Mouse (Mus musculus) heart, postnatal 36 days (tissue): ENCODE data around the gene Ankrd23. TPM values are rescaled to one million over a fixed set of nuclear protein-coding genes. Genes with fewer than 3 reads are reported as not detected.
"Not testable (repeated sequence)": the region's sequence is repeated elsewhere in the genome, so short reads cannot be mapped to it uniquely, and the experiment has no call there.

ENCODE experiments used
- DNase-seq, 2 experiments: peaks; one replicate each; pipeline ENCODE4 v3.0.0; 2021 to 2022
- intact Hi-C: fragments of 180-260 bp; cut with DNase I; formaldehyde crosslinking; loops from one replicate; pipeline ENCODE4 v1.15.1; 2025
- total RNA-seq, 2 experiments: library from RNA; stranded (reverse); gene quantifications; 2 replicates each; pipeline ENCODE4 v1.2.3; 2021

Gene Ankrd23
- 100 to 1,000 TPM; 203 to 373 TPM for total RNA-seq

DNA sequence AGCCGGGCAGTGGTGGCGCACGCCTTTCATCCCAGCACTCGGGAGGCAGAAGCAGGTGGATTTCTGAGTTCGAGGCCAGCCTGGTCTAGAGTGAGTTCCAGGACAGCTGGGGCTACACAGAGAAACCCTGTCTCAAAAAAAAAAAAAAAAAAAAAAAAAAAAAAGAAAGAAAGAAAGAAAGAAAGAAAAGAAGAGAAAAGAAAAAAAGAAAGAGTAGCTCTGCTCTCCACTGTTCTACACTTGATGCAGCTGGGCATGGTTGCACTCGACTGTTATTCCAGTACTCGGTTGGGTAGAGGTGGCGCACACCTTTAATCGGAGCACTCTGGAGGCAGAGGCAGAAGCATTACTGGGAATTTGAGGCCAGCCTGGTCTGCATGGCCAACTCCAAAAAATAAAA is at the start of gene Ankrd23:
TSS of gene Ankrd23 (minus strand) at position 101 of the 400 bp plus-strand sequence.
- DNase-seq, intact Hi-C loops: not testable (repeated sequence)

DNA sequence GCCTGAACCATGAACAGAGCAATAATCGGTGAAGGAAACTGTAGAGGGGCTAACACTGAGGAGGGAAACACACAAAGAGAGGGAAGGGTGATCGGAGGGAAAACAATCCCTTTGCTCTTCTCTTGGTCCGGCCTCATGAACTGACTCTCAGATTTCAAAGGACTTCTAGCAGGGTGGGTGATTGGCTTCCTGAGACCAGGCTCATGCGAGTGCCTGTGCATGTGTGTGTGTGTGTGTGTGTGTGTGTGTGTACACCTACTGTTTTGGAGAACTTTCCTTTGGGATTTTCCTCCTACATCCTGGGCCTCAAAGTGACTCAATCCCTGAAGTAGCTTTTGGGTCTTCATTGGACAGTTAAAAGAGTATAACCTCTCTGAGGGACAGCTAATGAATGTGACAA is 49.6 kb upstream of the Ankrd23 start:
- intact Hi-C loops: no loop called here
- DNase-seq: no peak

DNA sequence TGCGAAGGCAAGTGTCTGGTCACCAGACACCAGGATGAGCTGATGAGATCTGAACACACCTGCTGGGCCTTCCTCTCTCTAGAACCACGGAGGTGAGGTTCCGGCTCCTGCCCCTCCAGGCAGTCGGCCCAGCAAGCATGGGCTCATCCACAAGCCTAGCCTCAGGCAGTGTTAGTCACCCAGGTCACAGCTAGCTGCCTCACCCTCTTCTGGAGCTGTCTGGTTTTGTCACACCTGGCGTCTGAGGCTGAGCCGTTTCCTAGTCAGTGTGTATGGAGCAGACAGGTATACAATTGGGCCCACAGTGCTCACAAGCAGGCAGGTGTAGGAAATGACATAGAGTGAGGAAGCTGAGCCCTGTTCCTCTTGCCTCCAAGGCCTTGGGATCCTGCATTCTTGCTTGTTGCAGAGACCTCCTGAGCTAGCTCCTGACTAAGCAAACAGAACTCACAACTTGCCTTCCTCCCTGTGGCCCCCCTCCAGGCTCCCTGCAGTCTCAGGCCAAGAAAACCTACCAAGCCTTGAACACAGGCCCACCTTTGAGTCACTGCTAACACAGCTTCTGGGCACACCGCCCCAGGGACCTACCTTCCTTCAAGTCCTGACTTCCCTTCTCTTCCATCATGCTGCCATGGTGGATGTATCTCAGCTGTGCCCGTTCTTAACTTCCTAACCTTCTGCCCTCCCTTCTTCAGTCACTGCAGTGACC is 46.9 kb upstream of the Ankrd23 start:
- no peak for DNase-seq
- intact Hi-C loops: loop anchor here (1.0 kb wide), 1 partner anchor 21 kb away; no protein-coding TSS in a partner anchor

DNA sequence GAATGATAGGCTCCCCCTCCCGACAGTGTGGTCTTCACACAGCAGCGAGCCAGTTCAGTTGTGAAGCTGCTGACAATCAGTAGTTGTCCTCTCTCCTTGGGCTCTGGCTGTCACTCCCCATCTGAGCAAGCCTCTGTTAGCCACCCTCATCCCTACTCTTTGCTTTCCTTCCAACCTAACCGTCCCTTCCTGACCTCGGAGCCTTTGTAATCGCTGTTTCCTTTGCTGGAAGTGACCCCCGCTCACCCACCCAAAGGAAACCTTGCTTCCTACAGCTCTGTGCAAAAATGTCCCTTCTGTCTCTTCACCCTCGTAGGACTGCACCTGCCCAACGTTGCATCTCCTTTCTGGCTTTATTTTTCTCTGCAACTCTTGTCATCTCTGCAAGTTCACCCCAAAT is 45.5 kb upstream of the Ankrd23 start:
- DNase-seq: no peak

DNA sequence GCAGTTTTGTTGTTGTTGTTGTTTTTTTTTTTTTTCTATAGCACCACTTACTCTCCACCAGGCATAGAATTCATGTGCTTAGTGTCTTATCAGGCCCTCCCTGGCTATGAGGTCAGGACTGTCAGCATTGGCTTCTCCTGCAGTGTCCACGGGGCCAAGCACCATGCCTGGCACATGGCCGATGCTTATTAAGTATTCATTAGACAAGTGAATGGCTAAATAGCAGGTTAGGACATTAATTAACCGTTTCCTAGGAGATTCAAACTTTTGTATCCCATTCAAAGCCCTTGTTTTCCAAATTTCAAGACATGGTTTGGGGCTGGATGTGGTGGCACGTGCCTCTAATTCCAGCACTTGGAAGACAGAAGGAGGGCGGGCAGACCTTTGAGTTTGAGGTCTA is 44.6 kb upstream of the Ankrd23 start:
- intact Hi-C loops: loop anchor here (2.0 kb wide), 1 partner anchor 16 kb away; no protein-coding TSS in a partner anchor
- no peak for DNase-seq

More for the DNA sequence above, 45.5 kb upstream of the Ankrd23 start:
- intact Hi-C loops: no loop called here

DNA sequence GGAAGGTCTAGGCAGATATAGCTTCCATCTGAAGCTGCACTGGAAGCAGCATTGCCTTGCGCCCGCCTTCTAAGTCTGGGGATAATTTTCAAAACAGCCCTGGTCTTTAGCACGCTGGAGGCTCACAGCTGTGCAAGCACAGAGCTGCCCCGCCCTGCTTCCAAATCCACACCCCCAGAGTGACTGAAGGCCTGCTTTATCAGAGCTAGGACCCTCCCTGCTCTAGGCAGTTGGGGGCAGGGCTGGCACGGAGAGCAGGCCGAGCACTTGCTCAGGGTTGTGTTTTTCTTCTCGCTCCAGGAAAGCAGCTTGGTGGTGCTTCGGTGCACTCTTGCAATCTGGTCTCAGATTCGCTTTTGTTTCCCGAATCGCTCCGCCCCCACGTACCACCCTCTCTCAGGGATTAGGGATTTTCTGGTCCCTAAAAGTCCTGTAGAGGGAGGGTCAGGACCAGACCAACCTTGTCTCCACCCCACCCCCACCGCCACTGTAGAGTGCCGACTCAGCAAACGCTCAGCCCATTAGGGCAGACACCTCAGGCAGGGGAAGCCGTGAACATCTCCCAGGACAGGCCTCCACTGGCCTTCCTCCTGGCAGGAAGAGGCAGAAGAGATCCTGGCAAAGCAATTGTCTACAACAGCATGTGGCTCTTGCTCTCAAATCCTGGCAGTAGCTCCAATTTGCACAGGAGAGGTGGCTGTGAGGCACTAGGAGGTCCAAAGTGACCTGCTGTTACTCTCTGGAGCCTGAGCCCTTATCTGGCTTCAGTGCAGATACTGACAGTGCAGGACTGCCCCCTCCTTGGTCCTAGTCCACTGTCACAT is 43.9 kb upstream of the Ankrd23 start:
- DNase-seq: peak; percentile 66 to 67
- intact Hi-C loops: loop anchor here (2.0 kb wide), 1 partner anchor 16 kb away; no protein-coding TSS in a partner anchor

DNA sequence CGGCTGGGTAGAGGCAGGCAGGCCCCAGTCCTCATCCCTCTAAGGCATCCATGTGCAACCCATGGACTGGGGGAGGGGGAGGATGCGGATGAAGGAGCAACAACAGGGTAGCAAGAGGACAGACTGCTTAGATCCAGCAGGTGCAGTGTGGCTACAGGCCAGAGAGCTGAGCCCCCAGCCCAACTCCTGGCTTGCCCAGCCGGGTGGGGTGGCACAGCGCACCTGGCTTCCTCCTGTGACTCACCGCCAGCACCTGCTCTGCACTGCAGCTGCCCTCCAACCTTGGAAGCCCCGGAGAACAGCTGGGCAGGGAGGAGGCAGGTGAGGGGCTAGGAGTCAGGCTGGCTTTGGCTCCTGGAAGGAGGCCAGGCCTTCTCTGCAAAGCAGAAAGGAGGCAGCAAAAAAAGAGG is 43.3 kb upstream of the Ankrd23 start:
- intact Hi-C loops: loop anchor here (2.0 kb wide), 1 partner anchor 15 kb away; no protein-coding TSS in a partner anchor
- no peak for DNase-seq

DNA sequence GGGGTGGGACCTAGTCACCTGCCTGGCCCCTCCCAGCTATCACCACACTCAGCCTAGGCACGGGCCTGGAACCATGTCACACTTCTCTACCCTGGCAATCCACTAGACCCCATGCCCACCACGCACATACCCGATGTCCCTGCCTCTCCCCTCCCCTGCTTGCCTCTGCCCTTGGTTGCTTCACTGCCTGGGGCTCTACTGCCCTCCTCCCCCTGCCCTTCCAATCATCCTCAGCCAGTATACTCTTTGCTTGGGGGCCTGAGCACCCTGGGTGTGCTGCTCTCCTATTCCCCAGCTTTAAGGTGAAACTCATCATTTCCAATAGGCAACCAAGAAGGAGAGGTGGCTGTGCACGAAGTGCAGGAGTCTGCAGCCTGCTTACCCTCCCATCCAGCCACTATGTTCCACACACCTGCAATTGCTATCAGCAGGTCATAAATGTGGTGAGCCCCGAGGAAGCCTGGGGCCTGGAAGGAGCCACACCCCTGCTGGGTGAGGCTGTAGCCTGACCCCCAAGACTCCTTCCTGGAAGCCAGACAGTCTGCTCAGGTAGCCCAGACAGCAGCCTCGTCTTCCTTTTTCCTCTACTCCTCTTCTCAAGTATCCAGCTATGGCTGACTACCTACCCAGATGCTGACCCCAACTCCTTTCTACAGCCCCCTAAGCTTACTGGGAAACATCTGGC is 40.5 kb upstream of the Ankrd23 start:
- intact Hi-C loops: no loop called here

DNA sequence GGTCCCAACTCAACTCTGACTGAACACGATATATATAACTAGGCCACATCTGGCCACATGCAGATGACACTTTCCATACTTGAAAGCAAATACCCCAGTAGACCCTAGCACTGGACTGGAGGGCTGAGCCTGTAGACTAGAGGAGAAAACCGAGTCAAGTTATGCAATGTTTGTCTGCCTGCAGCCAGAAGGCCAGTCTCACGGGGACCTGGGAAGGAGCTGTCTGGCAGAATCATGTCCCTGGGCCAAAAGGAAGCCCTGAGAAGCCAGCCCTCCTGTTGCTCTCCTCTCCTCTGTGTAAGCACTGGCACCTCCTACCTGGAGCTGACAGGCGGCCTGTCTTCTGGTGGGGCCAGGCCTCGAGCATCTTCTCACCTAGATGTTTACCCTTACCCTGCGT is 38.7 kb upstream of the Ankrd23 start:
- no peak for DNase-seq
- intact Hi-C loops: no loop called here

More for the DNA sequence above, 40.5 kb upstream of the Ankrd23 start:
- DNase-seq: no peak

DNA sequence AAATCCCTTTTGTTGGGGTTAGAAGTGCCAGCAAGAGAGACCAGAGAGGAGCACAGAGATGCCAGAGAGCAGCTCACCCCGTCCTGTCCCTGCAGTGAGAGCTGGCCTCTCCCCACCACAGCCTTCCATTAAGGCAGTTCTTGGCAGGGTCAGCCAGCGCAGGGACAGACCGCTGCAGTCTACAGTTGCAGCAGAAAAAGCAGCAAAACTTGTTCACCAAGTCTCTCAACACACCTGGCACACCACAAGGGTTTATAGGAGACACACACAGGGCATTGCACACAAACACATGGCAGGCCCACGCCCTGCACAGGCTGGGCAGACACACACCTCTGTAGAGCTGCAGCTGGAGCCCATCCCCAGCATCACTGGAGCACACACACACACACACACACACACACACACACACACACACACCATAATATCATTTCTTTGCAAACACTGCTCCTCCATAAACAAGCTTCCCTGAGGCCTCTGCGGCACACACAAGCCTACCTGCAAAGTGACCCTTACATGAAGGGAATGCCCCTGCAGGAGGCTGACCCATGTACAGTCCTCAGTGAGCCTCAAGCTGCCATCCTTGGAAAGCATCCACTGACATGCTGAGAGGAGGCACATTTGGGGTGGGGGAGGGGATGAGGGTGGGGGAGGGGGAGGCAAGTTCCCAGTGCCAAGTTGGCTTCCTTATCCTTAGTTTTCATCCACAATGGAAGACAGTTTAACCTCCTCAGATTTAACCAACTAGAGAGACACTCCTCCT is 37.7 kb upstream of the Ankrd23 start:
- intact Hi-C loops: no loop called here
- DNase-seq: no peak

DNA sequence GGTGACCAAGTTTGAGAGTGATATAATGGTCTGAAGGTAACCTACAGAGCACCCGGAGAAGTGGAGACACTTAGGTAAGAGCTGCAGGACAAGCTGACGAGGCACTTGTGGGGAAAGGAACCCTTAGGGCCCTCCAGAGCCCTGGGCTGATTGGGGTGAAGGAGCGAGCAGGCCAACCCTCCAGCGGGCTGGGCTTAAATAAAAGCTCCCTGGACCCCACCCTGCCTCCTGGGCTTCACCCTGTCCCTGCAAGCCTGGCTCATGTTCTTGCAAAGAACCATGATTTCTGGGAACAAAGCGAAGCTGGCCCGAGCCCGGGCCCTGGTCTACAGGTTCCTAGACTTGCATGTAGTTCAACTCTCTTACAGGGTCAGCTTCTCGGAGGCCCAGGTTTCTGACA is 36.8 kb upstream of the Ankrd23 start:
- no peak for DNase-seq
- intact Hi-C loops: no loop called here

DNA sequence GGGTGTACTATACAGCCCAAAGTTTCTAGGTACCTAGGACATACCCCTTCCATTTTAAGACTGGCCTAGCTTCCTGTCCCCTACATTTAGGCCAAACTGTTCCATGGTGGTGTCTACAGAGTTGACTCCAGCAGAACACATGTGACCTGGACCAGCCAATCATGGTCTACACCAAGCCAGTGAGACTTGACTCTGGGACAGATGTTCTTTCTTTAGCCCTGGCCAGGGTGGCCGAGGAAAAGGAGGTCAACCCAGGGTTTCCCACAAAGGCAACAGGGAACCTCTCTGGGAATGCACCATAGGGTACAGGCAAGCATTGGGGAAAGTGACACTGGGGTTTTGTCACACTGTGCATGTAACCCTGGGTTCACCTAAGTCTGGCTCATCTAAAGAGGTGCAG is 36.0 kb upstream of the Ankrd23 start:
- intact Hi-C loops: no loop called here
- DNase-seq: peak; percentile 48 to 64

DNA sequence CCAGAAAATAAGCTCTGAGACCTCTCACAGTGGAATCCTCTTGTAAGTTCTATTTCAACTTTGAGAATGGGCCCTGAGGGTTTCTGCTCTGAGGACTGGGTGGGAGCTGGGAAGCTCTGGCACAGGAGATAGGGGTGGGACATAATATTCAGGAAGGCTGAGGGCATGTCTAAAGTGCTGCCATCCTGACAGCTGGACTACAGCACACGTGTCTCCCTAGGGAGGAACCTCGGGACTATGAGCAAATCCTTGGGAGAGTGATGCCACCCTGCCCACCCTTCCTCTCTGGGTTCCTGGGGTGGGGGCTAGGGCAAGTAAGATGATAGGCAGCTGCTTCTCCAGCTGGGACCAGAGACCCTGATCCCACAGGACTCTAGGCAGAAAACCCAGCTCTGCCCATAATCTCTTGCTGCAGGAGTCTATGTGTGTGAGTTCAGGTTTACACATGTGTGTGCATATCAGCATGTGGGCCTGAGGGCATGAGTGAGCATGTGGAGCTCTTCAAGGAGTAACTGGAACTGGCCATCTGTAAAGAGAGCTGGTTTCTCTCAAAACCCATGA is 35.5 kb upstream of the Ankrd23 start:
- intact Hi-C loops: no loop called here
- DNase-seq: no peak

DNA sequence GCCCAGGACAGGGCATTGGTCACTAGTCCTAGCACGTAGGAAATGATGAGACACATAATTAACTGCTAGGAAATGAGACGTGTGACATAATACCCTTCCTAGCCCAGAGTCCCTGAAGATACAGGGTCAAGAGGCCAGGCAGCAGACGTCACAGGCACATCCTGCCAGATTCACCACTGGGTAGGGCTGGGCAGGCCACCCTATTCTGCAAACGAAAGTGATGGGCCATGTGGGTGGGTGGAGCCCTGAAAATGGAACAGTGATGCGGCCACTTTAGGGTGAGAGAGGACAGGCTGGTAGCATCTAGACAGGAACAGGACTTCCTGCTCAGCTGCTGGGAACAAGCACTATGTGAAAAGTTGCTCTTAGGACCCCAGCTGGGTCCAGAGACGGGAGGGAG is 34.9 kb upstream of the Ankrd23 start:
- DNase-seq: peak; percentile 57 to 60
- intact Hi-C loops: no loop called here

DNA sequence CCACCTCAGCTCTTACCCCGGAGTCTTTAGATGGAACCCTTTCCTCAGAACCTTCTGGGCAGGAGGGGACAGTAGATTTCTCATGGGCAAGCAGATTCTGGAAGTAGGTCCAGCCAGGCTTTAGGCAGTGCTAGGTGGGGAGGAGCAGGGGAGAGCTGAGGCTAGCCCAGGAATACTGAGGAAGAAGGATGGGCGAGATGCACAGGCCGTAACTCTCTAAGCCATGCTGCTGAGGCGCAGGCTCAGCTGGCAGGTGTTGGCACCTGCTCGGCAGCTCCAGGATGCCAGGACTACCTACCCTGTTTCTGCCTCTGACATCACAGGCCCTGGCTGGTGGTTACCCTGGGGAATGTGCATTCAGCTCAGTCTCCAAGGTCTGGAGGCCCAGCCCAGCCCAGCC is 33.6 kb upstream of the Ankrd23 start:
- intact Hi-C loops: no loop called here
- no peak for DNase-seq

DNA sequence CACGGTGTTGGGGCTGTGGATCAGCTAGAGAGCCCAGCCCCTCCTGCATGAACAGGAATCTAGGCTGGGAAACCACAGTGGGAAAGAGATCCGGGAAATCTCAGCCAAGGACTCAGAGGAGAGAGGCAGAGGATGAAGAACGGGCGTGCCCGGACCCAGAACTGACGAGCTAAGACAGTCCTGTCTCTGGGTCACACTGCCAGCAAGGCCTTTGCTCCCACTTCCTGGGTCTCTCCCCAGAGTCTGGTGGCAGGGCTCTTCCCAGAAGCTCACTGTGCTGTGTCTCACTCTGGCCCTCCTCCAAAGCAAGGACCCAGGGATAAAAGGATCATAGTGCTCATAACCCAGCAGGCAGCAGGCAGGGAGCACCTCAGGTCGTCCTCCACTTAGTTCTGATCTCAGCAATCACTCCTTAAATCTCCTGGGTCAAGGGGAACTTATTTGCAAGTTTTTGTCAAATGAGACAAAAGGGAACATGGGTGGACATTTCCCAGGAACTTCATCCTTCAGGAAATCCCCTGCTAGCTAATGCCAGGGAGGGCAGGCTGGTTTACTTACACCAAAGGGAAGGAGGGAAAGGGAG is 33.1 kb upstream of the Ankrd23 start:
- DNase-seq: no peak
- intact Hi-C loops: no loop called here

DNA sequence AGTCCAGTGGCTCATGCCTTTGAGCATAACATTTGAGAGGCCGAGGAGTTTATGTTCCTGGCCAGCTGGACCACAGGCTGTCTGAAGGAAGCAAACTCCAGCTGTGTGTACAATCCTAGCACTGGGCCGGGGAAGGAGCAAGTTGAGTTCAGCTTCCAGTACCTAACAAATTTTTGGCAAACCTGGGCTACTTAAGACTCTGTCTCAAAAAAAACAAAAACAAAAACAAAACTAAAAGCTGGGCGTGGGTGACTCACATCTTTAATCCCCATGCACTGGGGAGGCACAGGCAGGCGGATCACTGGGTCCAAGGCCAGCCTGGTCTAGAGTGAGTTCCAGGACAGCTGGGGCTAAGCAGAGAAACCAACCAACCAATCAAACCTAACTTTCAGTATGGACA is 32.1 kb upstream of the Ankrd23 start:
- DNase-seq: no peak
- intact Hi-C loops: no loop called here

DNA sequence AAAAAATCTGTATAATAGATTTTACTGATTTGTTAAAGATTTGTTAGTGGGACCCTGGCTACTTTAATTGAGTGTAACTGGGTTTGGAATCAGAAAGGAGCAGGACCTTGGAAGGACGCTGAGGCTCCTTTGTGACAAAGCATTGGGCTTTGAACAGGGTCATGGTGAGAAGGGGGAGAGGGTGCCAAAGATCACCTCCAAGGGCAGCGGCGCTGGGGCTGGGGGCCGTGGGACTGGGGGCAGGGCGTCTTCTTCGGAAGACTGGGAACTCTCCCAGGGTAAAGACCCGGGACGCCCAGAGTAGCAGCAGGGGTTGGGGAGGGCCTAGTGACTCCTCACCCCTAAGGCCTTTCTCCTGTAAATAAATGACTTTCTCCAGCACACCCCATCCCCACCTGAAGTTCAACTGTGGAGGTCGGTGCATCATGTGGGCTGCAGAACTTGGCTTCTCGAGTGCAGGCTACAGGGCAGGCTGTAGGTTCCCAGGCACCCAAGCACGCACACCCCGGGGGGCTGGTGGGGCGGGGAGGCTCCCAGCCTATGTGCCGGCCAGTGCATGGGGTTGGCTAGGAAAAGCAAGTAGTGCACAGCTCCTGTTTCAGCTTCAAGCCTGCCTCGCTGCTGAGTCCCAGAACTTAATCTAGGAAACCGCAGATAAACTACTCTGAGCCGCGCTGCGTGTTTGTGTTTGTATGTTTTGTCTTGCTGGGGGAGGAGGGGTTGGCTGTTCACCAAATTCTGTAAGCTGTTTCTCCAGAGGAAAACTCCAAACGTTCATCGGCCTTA is 31.3 kb upstream of the Ankrd23 start:
- intact Hi-C loops: no loop called here
- no peak for DNase-seq

DNA sequence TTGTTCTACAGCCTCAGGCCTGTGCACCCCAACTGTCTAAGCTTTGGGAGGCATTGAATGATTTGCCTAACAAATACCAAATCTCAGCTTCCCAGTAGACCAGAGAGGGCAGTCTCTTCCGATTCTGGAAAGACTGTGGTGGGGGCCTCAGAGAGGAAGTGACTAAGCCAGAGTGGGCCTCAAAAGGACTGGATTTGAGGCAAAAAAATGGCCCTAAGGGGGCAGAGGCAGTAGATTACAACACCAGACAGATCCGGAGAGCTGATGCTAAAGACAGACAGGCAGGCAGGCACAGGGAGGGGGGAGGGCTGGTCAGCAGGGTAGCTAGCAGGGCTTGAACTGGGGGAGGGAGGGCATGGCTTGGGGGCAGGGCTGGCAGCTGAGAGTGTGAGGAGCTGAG is 29.7 kb upstream of the Ankrd23 start:
- intact Hi-C loops: no loop called here

More for the DNA sequence above, 29.7 kb upstream of the Ankrd23 start:
- DNase-seq: no peak
